Mouse (Mus musculus) heart, embryonic 14.5 days (tissue): ENCODE data around the gene Pdzk1ip1. TPM values are rescaled to one million over a fixed set of nuclear protein-coding genes. Genes with fewer than 3 reads are reported as not detected.
A peak's percentile ranks its signal among the peaks of the same experiment; 100 is the strongest.

Experiments used
- ATAC-seq: fragments of 200-750 bp; cut with Nextera tagmentation; 2 replicates; pipeline ENCODE4 v1.8.0; 2017; ENCODE audit warnings: low read depth, moderate TSS enrichment; ENCODE audit not compliant: insufficient number of reproducible peaks, insufficient read depth, low FRiP score
- H3K27ac ChIP-seq, 2 experiments: fragments of 200-500 bp in 1 of 2; fragments of 300-500 bp in 1 of 2; sonication (generic) in 1 of 2; replicated peaks in 1 of 2; 2 replicates each; pipeline ENCODE4 v1.5.1; 2012 to 2014; ENCODE audit warnings: low read depth in 2 of 2, low read length in 2 of 2, control low read depth in 1 of 2, mild to moderate bottlenecking in 1 of 2, mixed read lengths in 1 of 2; ENCODE audit not compliant: control insufficient read depth in 1 of 2, insufficient read depth in 1 of 2
- H3K27me3 ChIP-seq: fragments of 300-500 bp; sonication (generic); 2 replicates; pipeline ENCODE4 v1.6.1; 2014; ENCODE audit warnings: mild to moderate bottlenecking, low read length, control low read depth; ENCODE audit not compliant: control insufficient read depth, insufficient read depth
- H3K36me3 ChIP-seq: fragments of 300-500 bp; sonication (generic); 2 replicates; pipeline ENCODE4 v1.6.1; 2014; ENCODE audit warnings: mild to moderate bottlenecking, control low read depth, low read length, mixed read lengths; ENCODE audit not compliant: control insufficient read depth, insufficient read depth
- H3K4me1 ChIP-seq, 2 experiments: fragments of 200-500 bp in 1 of 2; fragments of 300-500 bp in 1 of 2; sonication (generic) in 1 of 2; 2 replicates each; pipeline ENCODE4 v1.6.1; 2012 to 2014; ENCODE audit warnings: low read length in 2 of 2, control low read depth in 1 of 2, mixed read lengths in 1 of 2; ENCODE audit not compliant: control insufficient read depth in 2 of 2, insufficient read depth in 2 of 2
- H3K4me2 ChIP-seq: fragments of 300-500 bp; sonication (generic); 2 replicates; pipeline ENCODE4 v1.6.1; 2014; ENCODE audit warnings: mild to moderate bottlenecking, low read length
- H3K4me3 ChIP-seq, 2 experiments: fragments of 200-500 bp in 1 of 2; fragments of 300-500 bp in 1 of 2; sonication (generic) in 1 of 2; 2 replicates each; pipeline ENCODE4 v1.5.1; 2012 to 2014; ENCODE audit warnings: low read length in 2 of 2, mild to moderate bottlenecking in 2 of 2, control low read depth in 1 of 2, low read depth in 1 of 2, moderate library complexity in 1 of 2; ENCODE audit not compliant: control insufficient read depth in 1 of 2, insufficient read depth in 1 of 2
- H3K9ac ChIP-seq: fragments of 300-500 bp; sonication (generic); 2 replicates; pipeline ENCODE4 v1.6.1; 2014; ENCODE audit warnings: mild to moderate bottlenecking, low read length
- H3K9me3 ChIP-seq: fragments of 300-500 bp; sonication (generic); 2 replicates; pipeline ENCODE4 v1.6.1; 2016; ENCODE audit warnings: low read length, control low read depth; ENCODE audit not compliant: control insufficient read depth
- WGBS: fragments of 180-500 bp; shearing (Covaris S2); extraction: QIAGEN DNeasy Blood & Tissue Kit; methylation state at CpG from one replicate; pipeline ENCODE4 v1.1.7; 2014; 5-methylcytosine and 5-hydroxymethylcytosine counted together
- polyA plus RNA-seq: library from polyadenylated mRNA; unstranded; fragments of >200 nt; fragmentation: Nextera tagmentation; extraction: Ambion mirVana; gene quantifications from 2 replicates; pipeline ENCODE4 v1.2.1, GENCODE M21; 2014

Pdzk1ip1 gene
- polyA plus RNA-seq, 1 experiment from 2014 or later, result 4.1 TPM

DNA sequence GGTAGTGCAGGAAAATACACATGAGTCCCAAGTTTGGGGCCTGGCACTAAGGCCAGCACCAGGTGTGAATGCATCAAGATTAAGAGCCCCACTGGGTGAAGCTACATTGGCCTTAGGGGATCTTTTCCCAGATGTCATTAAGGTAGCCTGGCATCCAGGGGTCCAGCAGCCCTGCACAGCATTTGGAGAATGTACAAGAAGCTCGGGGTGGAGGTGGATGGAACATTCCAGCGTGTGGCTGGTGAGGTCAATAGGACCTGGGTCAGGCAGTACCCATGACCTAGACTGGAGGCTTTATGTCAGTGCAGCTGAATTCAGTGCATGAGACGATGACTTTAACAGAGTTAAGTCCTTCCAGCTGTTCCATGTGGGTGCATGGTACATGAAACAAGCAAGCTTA lies 3.3 kb downstream of the Pdzk1ip1 start:
- H3K4me2 ChIP-seq, result no peak overlapping the region
- 78% methylated on average over 3 of the region's 3 CpGs for WGBS

DNA sequence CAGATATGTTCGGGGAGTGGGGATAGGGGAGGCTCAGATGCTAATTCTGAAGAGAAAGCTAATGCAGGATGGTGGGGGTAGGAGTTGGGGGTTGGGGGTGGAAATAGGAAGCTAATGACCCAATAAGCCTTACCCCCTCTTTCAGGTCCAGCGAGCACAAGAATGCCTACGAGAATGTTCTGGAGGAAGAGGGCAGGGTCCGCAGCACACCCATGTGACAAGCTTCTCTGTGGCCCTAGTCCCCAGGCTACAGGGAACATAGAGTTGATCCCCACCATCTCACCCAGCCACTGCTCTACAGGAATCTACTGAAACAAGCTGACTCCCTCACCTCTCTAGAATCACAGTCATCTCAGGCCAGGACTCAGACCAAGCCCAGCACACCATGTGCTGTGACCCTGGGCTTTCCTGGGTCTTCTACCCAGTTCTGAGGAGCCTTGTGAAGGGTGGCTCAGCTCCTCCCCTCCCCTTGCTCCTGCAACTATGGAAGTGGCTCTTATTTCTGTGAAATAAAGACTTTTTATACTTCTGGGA lies 4.9 kb downstream of the Pdzk1ip1 start:
- H3K27ac ChIP-seq, result no peak overlapping the region
- no peaks in the 10 kb centered on the region for H3K36me3 ChIP-seq
- no peak overlapping the region for H3K4me2 ChIP-seq
- WGBS, result 81% methylated on average over 4 of the region's 4 CpGs
- no peak overlapping the region for H3K4me3 ChIP-seq
- H3K9ac ChIP-seq, result no peak overlapping the region
- H3K9me3 ChIP-seq, result no peaks in the 10 kb centered on the region
- no peak for ATAC-seq
- peaks cover 34% of the 10 kb centered on the region for H3K27me3 ChIP-seq
- peaks cover 10 to 18% of the 10 kb centered on the region in 2 experiments for H3K4me1 ChIP-seq

More for the DNA sequence above, 3.3 kb downstream of the Pdzk1ip1 start:
- H3K4me1 ChIP-seq, result peaks cover 6 to 14% of the 10 kb centered on the region in 2 experiments
- no peak for ATAC-seq
- H3K9ac ChIP-seq, result no peak overlapping the region
- no peaks in the 10 kb centered on the region for H3K36me3 ChIP-seq
- no peak overlapping the region for H3K4me3 ChIP-seq
- no peaks in the 10 kb centered on the region for H3K9me3 ChIP-seq
- H3K27ac ChIP-seq, result no peak overlapping the region
- H3K27me3 ChIP-seq, result peaks cover 43% of the 10 kb centered on the region

DNA sequence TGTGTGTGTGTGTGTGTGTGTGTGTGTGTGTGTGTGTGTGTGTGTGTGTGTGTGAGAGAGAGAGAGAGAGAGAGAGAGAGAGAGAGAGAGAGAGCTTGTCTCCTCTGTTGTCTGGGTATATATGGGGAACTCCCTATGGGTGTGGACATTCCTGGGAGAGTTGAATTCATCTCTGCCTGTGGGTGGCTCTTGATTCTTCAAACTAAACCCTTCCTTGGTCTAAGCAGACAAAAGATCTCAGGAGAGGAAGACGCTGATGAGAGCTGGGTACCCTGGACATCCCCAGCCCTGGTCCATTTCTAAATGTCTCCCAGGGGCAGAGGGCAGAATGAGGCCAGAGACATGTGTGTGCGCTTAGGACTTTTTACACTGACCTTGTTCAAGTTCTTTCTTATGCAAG lies 5.5 kb downstream of the Pdzk1ip1 start:
- H3K36me3 ChIP-seq, result no peaks in the 10 kb centered on the region
- ATAC-seq, result no peak
- no peaks in the 10 kb centered on the region for H3K9me3 ChIP-seq
- H3K27ac ChIP-seq, result no peak overlapping the region
- 82% methylated on average over 2 of the region's 2 CpGs for WGBS
- H3K27me3 ChIP-seq, result peaks cover 28% of the 10 kb centered on the region
- no peak overlapping the region for H3K4me3 ChIP-seq
- H3K4me1 ChIP-seq, result peaks cover 10 to 18% of the 10 kb centered on the region in 2 experiments
- no peak overlapping the region for H3K4me2 ChIP-seq
- H3K9ac ChIP-seq, result no peak overlapping the region

DNA sequence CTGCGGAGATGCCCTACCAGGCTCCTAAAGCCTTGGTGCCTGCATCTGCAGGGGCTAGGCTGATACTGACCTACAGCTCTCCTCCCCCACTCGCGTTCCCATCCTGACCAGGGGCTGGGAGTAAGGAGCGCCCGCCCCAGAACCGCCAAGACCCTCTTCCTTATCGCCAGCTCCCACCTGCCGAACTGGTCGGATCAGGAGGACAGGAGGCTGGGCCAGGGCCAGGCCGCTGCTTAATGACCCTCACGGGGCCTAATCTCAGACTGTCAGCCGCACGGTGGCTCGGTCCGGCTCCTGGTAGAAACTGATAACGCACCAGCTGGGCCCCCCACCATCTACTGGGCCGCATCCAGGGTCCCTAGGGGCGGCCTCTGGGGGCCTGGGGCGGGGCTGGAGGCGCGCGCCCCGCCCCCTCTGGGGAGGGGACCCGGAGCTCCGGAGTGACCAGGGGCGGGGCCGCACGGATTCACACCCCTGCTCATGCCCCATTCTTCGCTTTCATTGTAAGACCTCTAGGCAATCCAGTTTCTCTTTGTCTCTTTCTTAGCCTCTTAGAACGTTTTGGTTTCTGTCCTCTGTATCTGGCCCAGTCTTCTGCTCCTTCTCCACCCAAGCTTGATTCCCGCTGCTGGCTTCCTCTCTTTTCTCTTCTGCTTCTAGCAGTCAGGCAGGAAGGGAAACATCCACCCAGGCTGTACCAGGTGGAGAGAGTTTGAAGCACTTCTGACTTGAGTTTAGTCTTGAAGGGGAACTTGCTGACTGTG lies 7.3 kb downstream of the Pdzk1ip1 start:
- Histone ChIP-seq H3K4me3 (peak overlapping the region; percentile 30 to 45), H3K27ac (0 out of 4 replicates have a peak overlapping the region, but pooled peaks of 1 of the 2 experiments have one; percentile 8), H3K4me2 (peak overlapping the region; percentile 89), H3K36me3 (no peaks in the 10 kb centered on the region), H3K9me3 (no peaks in the 10 kb centered on the region), H3K9ac (peak overlapping the region; percentile 65), H3K4me1 (peaks cover 10 to 18% of the 10 kb centered on the region in 2 experiments), H3K27me3 (peaks cover 16% of the 10 kb centered on the region)
- 1% methylated on average over 31 of the region's 31 CpGs for WGBS
- peak; percentile 75 for ATAC-seq

DNA sequence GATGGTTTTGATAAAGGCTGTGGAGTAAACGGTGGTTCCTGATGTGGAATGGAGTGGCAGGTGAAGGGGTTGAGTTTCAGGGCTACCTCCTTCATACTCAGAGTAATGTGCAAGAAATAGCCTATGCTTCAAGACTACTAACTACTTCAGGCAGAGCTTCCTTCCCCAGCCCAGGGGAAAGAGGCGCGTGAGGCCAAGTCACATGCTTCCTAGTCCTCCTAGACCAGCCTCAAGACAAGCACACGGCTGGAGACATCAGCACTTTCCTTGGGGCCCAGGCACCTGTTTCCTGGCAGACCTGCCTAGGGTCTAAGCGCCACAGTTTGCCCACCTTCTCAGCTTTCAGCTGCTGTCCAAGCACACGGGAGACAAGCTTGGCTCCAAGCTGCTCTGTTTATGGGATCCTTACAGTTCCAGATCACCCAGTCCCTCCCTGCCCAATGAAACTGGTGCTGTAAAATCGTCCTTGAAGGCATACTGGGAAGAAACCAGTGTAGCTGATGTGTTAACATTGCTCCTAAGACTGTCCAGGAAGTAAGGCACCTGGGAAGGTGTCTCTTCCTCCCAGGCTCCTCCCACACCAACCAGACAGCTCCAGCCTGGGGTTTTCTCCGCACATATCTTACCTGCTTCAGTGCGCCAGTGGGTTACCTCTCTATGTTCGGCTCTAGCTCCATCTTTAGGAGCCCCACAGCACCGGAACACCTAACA lies 8.1 kb downstream of the Pdzk1ip1 start:
- H3K27ac ChIP-seq, result 0 out of 4 replicates have a peak overlapping the region, but pooled peaks of 1 of the 2 experiments have one; percentile 8
- H3K4me1 ChIP-seq, result peaks cover 10 to 18% of the 10 kb centered on the region in 2 experiments
- peak overlapping the region; percentile 65 for H3K9ac ChIP-seq
- no peaks in the 10 kb centered on the region for H3K36me3 ChIP-seq
- no peak for ATAC-seq
- peaks cover 16% of the 10 kb centered on the region for H3K27me3 ChIP-seq
- peak overlapping the region; percentile 89 for H3K4me2 ChIP-seq
- H3K9me3 ChIP-seq, result no peaks in the 10 kb centered on the region
- 11% methylated on average over 11 of the region's 11 CpGs for WGBS
- peak overlapping the region in 1 of 2 experiments; percentile 45; a peak in 2 of 4 replicates for H3K4me3 ChIP-seq

DNA sequence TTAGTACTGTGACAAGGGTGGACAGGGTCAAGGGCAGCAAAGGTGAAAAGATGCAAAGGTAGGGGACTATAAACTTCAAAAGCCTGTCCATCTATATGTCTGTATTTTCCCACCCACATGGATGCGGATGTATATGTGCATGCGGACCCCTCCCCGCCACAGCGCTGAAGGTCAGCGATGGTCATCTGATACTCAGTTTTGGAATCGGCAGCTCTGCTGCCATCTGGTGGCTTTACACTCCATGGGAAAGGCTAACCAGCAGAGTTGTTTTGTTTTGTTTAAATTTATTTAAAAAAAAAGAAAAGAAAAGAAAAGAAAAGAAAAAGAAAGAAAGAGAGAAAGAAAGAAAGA lies 8.6 kb downstream of the Pdzk1ip1 start:
- peaks cover 10 to 18% of the 10 kb centered on the region in 2 experiments for H3K4me1 ChIP-seq
- H3K27ac ChIP-seq, result no peak overlapping the region
- H3K27me3 ChIP-seq, result peaks cover 15% of the 10 kb centered on the region
- H3K4me3 ChIP-seq, result peak overlapping the region in 1 of 2 experiments; percentile 7; a peak in 1 of 4 replicates
- H3K9ac ChIP-seq, result no peak overlapping the region
- under 1% methylated on average over 6 of the region's 6 CpGs for WGBS
- H3K9me3 ChIP-seq, result no peaks in the 10 kb centered on the region
- peak overlapping the region; percentile 89 for H3K4me2 ChIP-seq
- no peaks in the 10 kb centered on the region for H3K36me3 ChIP-seq
- ATAC-seq, result no peak

DNA sequence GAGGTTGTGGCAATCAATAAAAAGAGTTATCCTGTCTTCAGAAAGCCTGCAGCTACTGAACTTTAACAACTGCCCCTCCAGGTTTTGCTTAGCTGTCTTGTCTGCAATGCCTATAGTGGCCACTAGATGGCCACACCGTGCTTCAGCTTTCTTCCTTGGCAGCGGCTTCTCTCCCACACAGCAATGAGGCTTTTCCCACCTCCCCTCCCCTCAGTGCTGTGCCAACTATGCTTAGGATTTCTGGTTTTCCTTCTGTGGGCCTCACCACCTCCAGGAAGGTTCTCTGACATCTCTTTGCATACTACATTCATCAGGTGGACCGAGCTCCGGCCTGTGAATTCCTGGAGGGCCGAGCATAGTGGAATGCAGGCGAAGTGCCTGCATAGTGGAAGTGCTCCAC lies 13.2 kb downstream of the Pdzk1ip1 start:
- 25% methylated on average over 6 of the region's 6 CpGs for WGBS
- Histone ChIP-seq H3K27ac (no peak overlapping the region), H3K4me3 (no peak overlapping the region), H3K36me3 (no peaks in the 10 kb centered on the region), H3K4me1 (peaks cover 4 to 5% of the 10 kb centered on the region in 2 experiments; a peak in 3 of 4 replicates), H3K9ac (no peak overlapping the region), H3K27me3 (peaks cover 3% of the 10 kb centered on the region; the same call in 1 of the 2 replicates), H3K4me2 (0 out of 2 replicates have a peak overlapping the region, but pooled peaks have one; percentile 34), H3K9me3 (no peaks in the 10 kb centered on the region)
- peak; percentile 52; the same call in 1 of the 2 replicates for ATAC-seq
